Mouse (Mus musculus) adrenal gland, adult 2 months (tissue): ENCODE measurements around the gene Gm10486. TPM values are rescaled to one million over a fixed set of nuclear protein-coding genes. Genes with fewer than 3 reads are reported as not detected.
"Not testable (repeated sequence)": the region's sequence is repeated elsewhere in the genome, so short reads cannot be mapped to it uniquely, and the experiment has no call there.

Source experiments
- DNase-seq: peaks from one replicate; pipeline ENCODE4 v3.0.0; 2021
- long read RNA-seq: library from polyadenylated mRNA; stranded (forward); transcript quantifications from one replicate; pipeline ENCODE4 v2.0.0, GENCODE M21; 2021
- polyA plus RNA-seq: library from polyadenylated mRNA; depleted of rRNA; stranded (reverse); fragments of >200 nt; gene quantifications from 2 replicates; pipeline ENCODE4 v1.2.3, GENCODE M21; 2012; rRNA removed
- total RNA-seq, 2 experiments: library from RNA; stranded (reverse); gene quantifications; 2 replicates each; pipeline ENCODE4 v1.2.3; 2021

Gm10486 gene
- total RNA-seq (not detected), polyA plus RNA-seq (not detected in 2 replicates)
- long read RNA-seq: 0 reads

- DNase-seq: not testable (repeated sequence)
Observed at GRCm38 (mm10) chrX:35067084-35067483, at the start of gene Gm10486. TSS of gene Gm10486 (plus strand) at chrX:35067384.
